Mouse (Mus musculus) intestine, postnatal 0 days (tissue): ENCODE measurements around the gene Zc3h12a. TPM values are rescaled to one million over a fixed set of nuclear protein-coding genes. Genes with fewer than 3 reads are reported as not detected.

Experiments
- ATAC-seq: fragments of 200-750 bp; cut with Nextera tagmentation; 2 replicates; pipeline ENCODE4 v1.8.0; 2017; ENCODE audit warnings: mild to moderate bottlenecking, moderate TSS enrichment, moderate library complexity
- H3K27ac ChIP-seq: fragments of 300-500 bp; sonication (generic); 2 replicates; pipeline ENCODE4 v1.5.1; 2014; ENCODE audit warnings: mild to moderate bottlenecking, low read depth, low read length, moderate library complexity
- H3K27me3 ChIP-seq: fragments of 300-500 bp; sonication (generic); replicated peaks from 2 replicates; pipeline ENCODE4 v1.6.1; 2014; ENCODE audit warnings: low read length, mixed read lengths; ENCODE audit not compliant: control insufficient read depth, insufficient read depth
- H3K36me3 ChIP-seq: fragments of 300-500 bp; sonication (generic); 2 replicates; pipeline ENCODE4 v1.6.1; 2014; ENCODE audit warnings: mild to moderate bottlenecking, moderate library complexity; ENCODE audit not compliant: control insufficient read depth, insufficient read depth
- H3K4me1 ChIP-seq: fragments of 300-500 bp; sonication (generic); replicated peaks from 2 replicates; pipeline ENCODE4 v1.6.1; 2014; ENCODE audit warnings: antibody characterized with exemption, low read length, mixed read lengths; ENCODE audit not compliant: control insufficient read depth, insufficient read depth
- H3K4me2 ChIP-seq: fragments of 300-500 bp; sonication (generic); replicated peaks from 2 replicates; pipeline ENCODE4 v1.6.1; 2014; ENCODE audit warnings: low read depth, mild to moderate bottlenecking, moderate library complexity
- H3K4me3 ChIP-seq: fragments of 300-500 bp; sonication (generic); 2 replicates; pipeline ENCODE4 v1.5.1; 2014; ENCODE audit warnings: low read depth, low read length
- H3K9ac ChIP-seq: fragments of 300-500 bp; sonication (generic); 2 replicates; pipeline ENCODE4 v1.6.1; 2014; ENCODE audit warnings: mild to moderate bottlenecking, low read depth, low read length
- H3K9me3 ChIP-seq: fragments of 300-500 bp; sonication (generic); 2 replicates; pipeline ENCODE4 v1.6.1; 2016; ENCODE audit warnings: mixed run types; ENCODE audit not compliant: control insufficient read depth
- CTCF ChIP-seq: sonication (generic); IDR thresholded peaks from 2 replicates; pipeline ENCODE4 v1.5.1; 2016; ENCODE audit warnings: low read depth, mild to moderate bottlenecking, control low read depth, antibody characterized with exemption, moderate library complexity
- WGBS: fragments of 180-500 bp; shearing (Covaris S2); extraction: QIAGEN DNeasy Blood & Tissue Kit; methylation state at CpG from one replicate; pipeline ENCODE4 v1.1.7; 2014; 5-methylcytosine and 5-hydroxymethylcytosine counted together
- polyA plus RNA-seq: library from polyadenylated mRNA; unstranded; fragments of >200 nt; fragmentation: Nextera tagmentation; extraction: Ambion mirVana; gene quantifications from 2 replicates; pipeline ENCODE4 v1.2.1, GENCODE M21; 2015

Gene Zc3h12a
- polyA plus RNA-seq, 1 experiment from 2014 or later = 1.3 TPM

DNA sequence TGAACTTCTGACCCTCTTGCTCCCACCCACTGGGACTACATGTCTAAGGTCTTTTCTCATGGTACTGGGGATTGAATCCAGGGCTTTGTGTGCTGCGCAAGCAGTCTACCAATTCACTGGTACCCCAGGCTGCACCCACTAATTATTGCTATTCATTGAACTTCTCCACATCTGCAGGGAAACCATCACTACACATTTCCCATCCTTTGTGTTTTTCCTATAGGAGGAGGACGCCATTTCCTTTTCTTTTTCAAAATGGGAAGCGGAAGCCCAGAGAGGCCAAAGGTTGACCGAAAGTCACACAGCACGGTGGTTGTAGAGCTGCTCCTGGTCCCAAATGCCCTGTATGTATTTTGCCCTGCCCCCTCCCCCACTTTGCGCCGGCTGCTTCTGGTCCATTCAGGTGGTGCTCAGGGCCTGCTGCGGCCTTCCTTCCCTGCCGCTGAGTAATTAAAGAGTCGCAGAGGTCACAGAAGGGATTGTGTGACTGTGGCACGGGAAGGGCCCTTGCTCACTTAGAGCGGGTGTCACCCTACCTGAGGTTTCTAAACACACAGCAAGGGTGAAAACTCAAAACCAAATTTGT is 8.8 kb upstream of the Zc3h12a start:
- Histone ChIP-seq H3K27ac (no peak overlapping the region), H3K36me3 (no peaks in the 10 kb centered on the region), H3K27me3 (no peaks in the 10 kb centered on the region), H3K9ac (no peak overlapping the region), H3K4me1 (no peaks in the 10 kb centered on the region), H3K4me3 (no peak overlapping the region), H3K4me2 (no peak overlapping the region), H3K9me3 (no peaks in the 10 kb centered on the region)
- TF ChIP-seq CTCF = no peak
- WGBS = 64% methylated on average over 12 of the region's 12 CpGs
- ATAC-seq = no peak

DNA sequence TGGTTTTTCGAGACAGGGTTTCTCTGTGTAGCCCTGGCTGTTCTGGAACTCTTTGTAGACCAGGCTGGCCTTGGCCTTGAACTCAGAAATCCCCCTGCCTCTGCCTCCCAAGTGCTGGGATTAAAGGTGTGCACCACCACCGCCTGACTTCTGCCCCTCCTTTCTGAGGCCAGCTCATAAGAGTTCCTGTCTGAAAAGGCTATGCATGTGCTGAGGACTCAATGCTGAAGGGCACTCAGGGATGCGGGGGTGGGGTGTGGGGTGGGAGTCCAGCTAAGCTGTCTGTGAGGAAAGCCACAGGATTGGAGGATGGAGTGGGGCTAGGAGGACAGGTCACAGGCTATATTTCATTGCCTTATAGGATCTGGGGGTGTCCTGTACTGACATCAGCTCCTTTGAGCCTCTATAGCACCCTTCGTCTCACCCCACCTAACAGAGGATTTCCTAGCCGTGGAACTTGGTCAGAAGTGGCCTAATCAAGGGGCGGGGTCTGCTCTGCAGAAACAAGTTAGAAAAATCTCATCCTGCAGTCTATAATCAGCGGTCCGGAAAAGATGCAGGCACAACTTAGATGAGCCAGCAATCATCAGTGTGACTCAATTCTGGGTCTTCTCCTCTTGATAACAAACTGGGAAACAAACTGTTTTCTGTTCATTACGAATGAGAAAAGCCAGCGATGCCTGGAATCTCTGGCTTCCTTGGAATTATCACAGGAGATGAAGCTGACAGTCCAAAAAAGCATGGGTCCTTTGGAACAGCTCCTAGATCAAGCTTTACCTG is 7.6 kb upstream of the Zc3h12a start:
- Histone ChIP-seq H3K9me3 (no peaks in the 10 kb centered on the region), H3K9ac (no peak overlapping the region), H3K36me3 (no peaks in the 10 kb centered on the region), H3K4me3 (no peak overlapping the region), H3K4me2 (no peak overlapping the region), H3K27ac (no peak overlapping the region), H3K4me1 (no peaks in the 10 kb centered on the region), H3K27me3 (no peaks in the 10 kb centered on the region)
- ATAC-seq = no peak
- no peak for TF ChIP-seq CTCF
- WGBS = 68% methylated on average over 10 of the region's 10 CpGs

DNA sequence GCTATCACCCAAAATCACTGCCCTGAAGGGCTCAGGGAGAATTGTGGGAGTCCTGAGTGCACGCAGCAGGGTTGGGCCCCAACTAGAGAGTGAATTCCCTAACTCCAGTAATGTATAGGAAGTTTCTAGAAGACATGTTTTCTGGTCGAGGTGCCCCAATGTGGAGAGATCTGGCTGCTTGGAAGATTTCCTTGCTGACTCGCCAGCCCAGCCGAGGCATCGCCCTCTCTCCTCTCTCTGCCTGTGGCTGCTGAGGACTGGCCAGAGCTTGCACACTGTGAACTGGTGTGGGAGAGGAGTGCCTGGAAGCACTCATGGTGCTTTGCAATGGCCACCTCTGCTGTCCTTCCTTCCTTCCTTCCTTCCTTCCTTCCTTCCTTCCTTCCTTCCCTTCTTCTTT is 7.0 kb upstream of the Zc3h12a start:
- H3K9ac ChIP-seq = no peak overlapping the region
- H3K4me3 ChIP-seq = no peak overlapping the region
- H3K36me3 ChIP-seq = no peaks in the 10 kb centered on the region
- TF ChIP-seq CTCF = no peak
- no peak for ATAC-seq
- no peaks in the 10 kb centered on the region for H3K27me3 ChIP-seq
- no peaks in the 10 kb centered on the region for H3K9me3 ChIP-seq
- WGBS = 82% methylated on average over 5 of the region's 5 CpGs
- no peak overlapping the region for H3K4me2 ChIP-seq
- no peaks in the 10 kb centered on the region for H3K4me1 ChIP-seq
- H3K27ac ChIP-seq = no peak overlapping the region

DNA sequence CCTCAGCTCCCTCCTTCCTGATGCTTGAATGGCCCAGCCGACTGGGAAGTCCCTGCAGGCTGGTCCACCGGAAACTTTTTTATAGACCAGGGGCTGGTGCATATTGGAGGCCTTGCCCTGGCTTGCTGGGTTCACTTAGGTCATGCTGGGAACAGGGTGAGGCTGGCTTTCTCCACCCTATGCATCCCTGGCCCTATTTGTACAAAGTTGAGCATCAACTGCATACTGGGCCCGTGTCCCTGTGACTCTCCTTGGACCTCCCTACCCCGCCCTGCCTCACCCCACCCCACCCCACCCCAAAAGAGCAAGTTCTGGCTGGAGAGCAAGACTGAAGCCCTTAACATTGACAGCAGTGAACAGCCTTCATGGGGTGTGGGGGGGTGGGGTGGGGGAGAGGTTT is 6.6 kb upstream of the Zc3h12a start:
- no peak for ATAC-seq
- H3K4me3 ChIP-seq = no peak overlapping the region
- TF ChIP-seq CTCF = no peak
- H3K36me3 ChIP-seq = no peaks in the 10 kb centered on the region
- no peaks in the 10 kb centered on the region for H3K27me3 ChIP-seq
- WGBS = 62% methylated on average over 4 of the region's 4 CpGs
- H3K9me3 ChIP-seq = no peaks in the 10 kb centered on the region
- H3K4me1 ChIP-seq = no peaks in the 10 kb centered on the region
- no peak overlapping the region for H3K9ac ChIP-seq
- H3K4me2 ChIP-seq = no peak overlapping the region
- H3K27ac ChIP-seq = no peak overlapping the region

DNA sequence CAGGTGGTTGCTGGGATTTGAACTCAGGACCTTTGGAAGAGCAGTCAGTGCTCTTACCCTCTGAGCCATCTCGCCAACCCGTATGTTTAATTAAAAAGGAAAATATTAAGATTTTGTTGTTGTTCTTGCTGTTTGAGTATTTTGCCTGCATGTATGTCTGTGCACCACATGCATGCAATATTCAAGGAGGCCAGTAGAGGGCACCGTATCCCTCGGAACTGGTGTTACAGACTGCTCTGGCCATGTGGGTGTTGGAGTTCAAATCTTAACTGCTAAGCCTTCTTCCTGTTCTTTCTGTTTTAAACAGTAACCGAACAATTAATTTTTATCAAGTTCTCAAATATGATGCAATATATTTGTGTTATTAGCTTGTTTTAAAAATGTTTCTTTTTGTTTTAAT is 4.8 kb upstream of the Zc3h12a start:
- Histone ChIP-seq H3K27ac (no peak overlapping the region), H3K9me3 (no peaks in the 10 kb centered on the region), H3K36me3 (no peaks in the 10 kb centered on the region), H3K4me1 (no peaks in the 10 kb centered on the region), H3K4me2 (no peak overlapping the region), H3K4me3 (no peak overlapping the region), H3K27me3 (no peaks in the 10 kb centered on the region), H3K9ac (no peak overlapping the region)
- peak; percentile 86 for TF ChIP-seq CTCF
- no peak for ATAC-seq
- WGBS = 31% methylated on average over 5 of the region's 5 CpGs

DNA sequence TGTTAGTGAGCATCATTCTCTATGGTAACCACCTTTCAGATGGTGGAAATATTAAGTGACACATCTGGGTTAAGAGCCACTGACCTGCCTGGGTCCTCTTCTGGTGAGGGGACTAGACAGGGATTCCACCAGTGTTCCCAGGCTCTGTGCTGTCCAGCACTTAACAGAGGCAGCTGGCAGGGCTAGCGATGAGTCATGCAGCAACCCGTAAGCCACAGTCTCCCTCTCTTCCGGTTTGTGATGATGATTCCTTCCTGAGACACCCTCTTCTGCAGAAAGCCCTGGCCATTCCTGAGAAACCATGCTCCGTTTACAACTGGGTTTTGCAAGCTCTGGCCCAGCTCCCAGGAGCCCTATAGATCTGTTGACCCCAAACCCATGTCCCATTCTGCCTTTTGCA is 3.9 kb upstream of the Zc3h12a start:
- Histone ChIP-seq H3K4me1 (no peaks in the 10 kb centered on the region), H3K9ac (no peak overlapping the region), H3K4me3 (no peak overlapping the region), H3K4me2 (no peak overlapping the region), H3K27ac (no peak overlapping the region), H3K9me3 (no peaks in the 10 kb centered on the region), H3K36me3 (no peaks in the 10 kb centered on the region), H3K27me3 (no peaks in the 10 kb centered on the region)
- no peak for ATAC-seq
- 44% methylated on average over 4 of the region's 4 CpGs for WGBS
- TF ChIP-seq CTCF = no peak
